Mouse (Mus musculus) liver, embryonic 12.5 days (tissue): ENCODE measurements at regions not wholly inside any gene's neighbourhood (a gene's known extent, or its start where the extent isn't known, plus 50 kb on each side); places are given as distances from the start of the nearest gene placed in this dataset.

Experiments used
- ATAC-seq: fragments of 200-750 bp; cut with Nextera tagmentation; 2 replicates; pipeline ENCODE4 v1.8.0; 2017; ENCODE audit warnings: moderate number of reproducible peaks, mild to moderate bottlenecking, moderate library complexity
- H3K27ac ChIP-seq: fragments of 300-500 bp; sonication (generic); 2 replicates; pipeline ENCODE4 v1.5.1; 2016; ENCODE audit warnings: mild to moderate bottlenecking
- H3K27me3 ChIP-seq: fragments of 300-500 bp; sonication (generic); replicated peaks from 2 replicates; pipeline ENCODE4 v1.6.1; 2016; ENCODE audit warnings: mild to moderate bottlenecking, moderate library complexity
- H3K36me3 ChIP-seq: fragments of 300-500 bp; sonication (generic); 2 replicates; pipeline ENCODE4 v1.6.1; 2016; ENCODE audit warnings: mild to moderate bottlenecking, moderate library complexity
- H3K4me1 ChIP-seq: fragments of 300-500 bp; sonication (generic); 2 replicates; pipeline ENCODE4 v1.6.1; 2016
- H3K4me2 ChIP-seq: fragments of 300-500 bp; sonication (generic); 2 replicates; pipeline ENCODE4 v1.6.1; 2016; ENCODE audit warnings: mild to moderate bottlenecking, moderate library complexity
- H3K4me3 ChIP-seq: fragments of 300-500 bp; sonication (generic); 2 replicates; pipeline ENCODE4 v1.5.1; 2016; ENCODE audit warnings: mild to moderate bottlenecking, moderate library complexity
- H3K9ac ChIP-seq: fragments of 300-500 bp; sonication (generic); 2 replicates; pipeline ENCODE4 v1.6.1; 2016; ENCODE audit warnings: mild to moderate bottlenecking, moderate library complexity
- H3K9me3 ChIP-seq: fragments of 300-500 bp; sonication (generic); replicated peaks from 2 replicates; pipeline ENCODE4 v1.6.1; 2016; ENCODE audit warnings: mild to moderate bottlenecking, moderate library complexity
- WGBS: fragments of 180-500 bp; shearing (Covaris S2); methylation state at CpG from one replicate; pipeline ENCODE4 v1.1.7; 2016; ENCODE audit not compliant: insufficient replicate concordance; 5-methylcytosine and 5-hydroxymethylcytosine counted together

- Histone ChIP-seq H3K27ac (no peak overlapping the region), H3K9me3 (no peaks in the 10 kb centered on the region), H3K4me1 (no peaks in the 10 kb centered on the region), H3K27me3 (no peaks in the 10 kb centered on the region), H3K36me3 (no peaks in the 10 kb centered on the region), H3K9ac (no peak overlapping the region), H3K4me2 (no peak overlapping the region), H3K4me3 (no peak overlapping the region)
- no peak for ATAC-seq
- WGBS, result 58% methylated on average over 6 of the region's 6 CpGs
Measured at GRCm38 (mm10) chr1:35772567-35772966, 295.6 kb upstream of the Hs6st1 start.

GRCm38 (mm10) chr1:35774566-35774965, 293.6 kb upstream of the Hs6st1 start:
- no peaks in the 10 kb centered on the region for H3K4me1 ChIP-seq
- H3K27ac ChIP-seq, result no peak overlapping the region
- no peaks in the 10 kb centered on the region for H3K27me3 ChIP-seq
- H3K9ac ChIP-seq, result no peak overlapping the region
- ATAC-seq, result no peak
- no peak overlapping the region for H3K4me2 ChIP-seq
- 73% methylated on average over 2 of the region's 2 CpGs for WGBS
- no peak overlapping the region for H3K4me3 ChIP-seq
- H3K9me3 ChIP-seq, result no peaks in the 10 kb centered on the region
- H3K36me3 ChIP-seq, result no peaks in the 10 kb centered on the region

DNA sequence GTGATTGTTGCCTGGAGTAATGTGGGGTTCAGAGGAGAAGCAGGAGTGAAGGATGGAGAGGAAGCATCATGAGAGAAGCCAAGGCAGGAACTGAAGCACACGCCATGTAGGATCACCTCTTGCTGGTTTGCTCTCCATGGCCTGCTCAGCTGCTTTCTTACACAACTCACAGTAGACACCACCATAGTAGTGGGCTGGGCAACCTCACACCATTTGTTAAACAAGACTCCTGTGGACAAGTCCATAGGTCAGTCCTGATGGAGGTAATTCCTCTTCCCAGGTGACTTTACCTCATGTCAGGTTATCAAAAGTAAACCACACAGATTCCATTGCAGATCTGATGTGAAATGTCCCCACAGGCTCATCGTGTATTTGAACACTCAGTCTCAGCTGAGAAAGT, 285.5 kb upstream of the Hs6st1 start:
- H3K9me3 ChIP-seq, result no peaks in the 10 kb centered on the region
- no peak overlapping the region for H3K27ac ChIP-seq
- no peaks in the 10 kb centered on the region for H3K4me1 ChIP-seq
- no peak overlapping the region for H3K4me2 ChIP-seq
- no peaks in the 10 kb centered on the region for H3K27me3 ChIP-seq
- H3K4me3 ChIP-seq, result no peak overlapping the region
- 58% methylated on average over 2 of the region's 2 CpGs for WGBS
- no peaks in the 10 kb centered on the region for H3K36me3 ChIP-seq
- H3K9ac ChIP-seq, result no peak overlapping the region
- no peak for ATAC-seq

DNA sequence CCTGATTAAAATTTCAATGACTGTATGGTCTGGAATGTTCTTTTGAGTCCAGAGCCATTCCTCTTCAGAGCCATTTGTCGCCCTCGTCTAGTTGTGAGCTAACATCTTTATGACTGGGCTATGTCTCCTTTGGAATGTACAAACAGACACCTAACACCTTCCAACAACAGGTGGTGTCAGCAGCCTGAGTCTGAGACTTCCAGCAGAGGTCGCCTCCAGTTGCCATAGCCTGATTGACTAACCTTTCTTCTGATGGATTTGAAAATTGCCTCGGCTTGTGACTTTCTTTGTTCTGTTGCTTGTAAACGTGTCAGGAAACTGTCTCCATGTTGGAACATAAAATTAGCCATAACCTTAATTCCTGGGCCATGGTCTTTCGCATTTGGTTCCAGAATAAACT, 284.8 kb upstream of the Hs6st1 start:
- Histone ChIP-seq H3K36me3 (no peaks in the 10 kb centered on the region), H3K27ac (no peak overlapping the region), H3K9me3 (no peaks in the 10 kb centered on the region), H3K4me2 (no peak overlapping the region), H3K4me1 (no peaks in the 10 kb centered on the region), H3K4me3 (no peak overlapping the region), H3K27me3 (no peaks in the 10 kb centered on the region), H3K9ac (no peak overlapping the region)
- ATAC-seq, result no peak
- WGBS, result 63% methylated on average over 6 of the region's 6 CpGs

DNA sequence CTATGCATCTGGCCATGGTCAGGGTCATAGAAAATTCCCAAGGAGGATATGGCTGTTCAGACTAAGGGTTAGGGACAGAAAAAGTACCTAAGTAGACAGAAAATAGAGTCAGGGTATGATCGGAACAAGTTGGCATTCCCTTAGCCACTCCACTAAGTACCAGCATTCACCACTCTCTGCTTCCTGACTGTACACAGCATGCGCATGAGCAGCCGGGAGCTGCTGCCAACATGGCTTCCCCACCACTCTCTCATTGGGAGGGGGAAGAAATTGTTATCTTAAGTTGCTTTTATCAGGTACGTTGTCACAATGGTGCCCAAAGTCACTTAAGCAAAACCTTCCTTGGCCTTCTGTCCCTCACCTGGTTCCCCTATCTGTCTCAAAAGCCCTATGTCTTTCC, 282.0 kb upstream of the Hs6st1 start:
- ATAC-seq, result no peak
- Histone ChIP-seq H3K27me3 (no peaks in the 10 kb centered on the region), H3K9ac (no peak overlapping the region), H3K4me1 (no peaks in the 10 kb centered on the region), H3K27ac (no peak overlapping the region), H3K36me3 (no peaks in the 10 kb centered on the region), H3K9me3 (no peaks in the 10 kb centered on the region), H3K4me2 (no peak overlapping the region), H3K4me3 (no peak overlapping the region)
- 90% methylated on average over 4 of the region's 4 CpGs for WGBS

GRCm38 (mm10) chr1:35786668-35787213, 281.5 kb upstream of the Hs6st1 start:
- Histone ChIP-seq H3K4me2 (no peak overlapping the region), H3K9ac (no peak overlapping the region), H3K4me1 (no peaks in the 10 kb centered on the region), H3K27ac (no peak overlapping the region), H3K4me3 (no peak overlapping the region), H3K27me3 (no peaks in the 10 kb centered on the region), H3K36me3 (no peaks in the 10 kb centered on the region), H3K9me3 (no peaks in the 10 kb centered on the region)
- no peak for ATAC-seq
- 76% methylated on average over 8 of the region's 8 CpGs for WGBS

- H3K36me3 ChIP-seq, result no peaks in the 10 kb centered on the region
- 53% methylated on average over 2 of the region's 2 CpGs for WGBS
Measured at GRCm38 (mm10) chr1:35797064-35797463, 271.1 kb upstream of the Hs6st1 start.

GRCm38 (mm10) chr1:35797526-35797925, 270.7 kb upstream of the Hs6st1 start:
- H3K4me1 ChIP-seq, result no peaks in the 10 kb centered on the region
- WGBS, result 52% methylated on average over 2 of the region's 2 CpGs

More at GRCm38 (mm10) chr1:35797064-35797463, 271.1 kb upstream of the Hs6st1 start:
- no peak overlapping the region for H3K9ac ChIP-seq
- no peak for ATAC-seq
- no peaks in the 10 kb centered on the region for H3K9me3 ChIP-seq
- no peaks in the 10 kb centered on the region for H3K27me3 ChIP-seq
- H3K27ac ChIP-seq, result no peak overlapping the region
- no peak overlapping the region for H3K4me2 ChIP-seq
- H3K4me1 ChIP-seq, result no peaks in the 10 kb centered on the region
- no peak overlapping the region for H3K4me3 ChIP-seq

GRCm38 (mm10) chr1:35805546-35805945, 262.7 kb upstream of the Hs6st1 start:
- ATAC-seq, result no peak
- Histone ChIP-seq H3K4me3 (no peak overlapping the region), H3K4me1 (no peaks in the 10 kb centered on the region), H3K4me2 (no peak overlapping the region), H3K27ac (no peak overlapping the region), H3K36me3 (no peaks in the 10 kb centered on the region), H3K9ac (no peak overlapping the region), H3K9me3 (no peaks in the 10 kb centered on the region), H3K27me3 (no peaks in the 10 kb centered on the region)
- 65% methylated on average over 3 of the region's 3 CpGs for WGBS

More at GRCm38 (mm10) chr1:35797526-35797925, 270.7 kb upstream of the Hs6st1 start:
- no peak overlapping the region for H3K4me3 ChIP-seq
- H3K27ac ChIP-seq, result no peak overlapping the region
- H3K9ac ChIP-seq, result no peak overlapping the region
- no peaks in the 10 kb centered on the region for H3K9me3 ChIP-seq
- H3K27me3 ChIP-seq, result no peaks in the 10 kb centered on the region
- no peak for ATAC-seq
- no peak overlapping the region for H3K4me2 ChIP-seq
- H3K36me3 ChIP-seq, result no peaks in the 10 kb centered on the region

DNA sequence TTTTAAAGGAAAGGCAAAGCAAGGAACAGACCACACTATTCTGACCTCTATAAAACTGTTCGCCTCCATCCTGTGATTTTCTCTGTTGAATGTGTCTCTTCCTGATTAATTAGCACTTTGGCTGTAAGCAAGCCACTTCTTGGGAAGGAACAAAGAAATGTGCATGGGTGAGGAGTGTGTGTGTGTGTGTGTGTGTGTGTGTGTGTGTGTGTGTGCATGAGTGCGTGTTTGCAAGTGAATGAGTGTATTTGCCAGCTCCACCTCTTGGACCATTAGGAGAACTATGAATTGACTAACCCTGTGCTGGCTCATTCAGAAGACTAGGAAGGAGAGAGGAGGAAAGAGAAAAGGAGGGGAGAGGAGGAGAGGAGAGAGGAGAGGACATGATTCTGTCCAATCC, 261.9 kb upstream of the Hs6st1 start:
- Histone ChIP-seq H3K4me3 (no peak overlapping the region), H3K9ac (no peak overlapping the region), H3K9me3 (no peaks in the 10 kb centered on the region), H3K27me3 (no peaks in the 10 kb centered on the region), H3K27ac (no peak overlapping the region), H3K4me2 (no peak overlapping the region), H3K4me1 (no peaks in the 10 kb centered on the region), H3K36me3 (no peaks in the 10 kb centered on the region)
- no peak for ATAC-seq
- 48% methylated on average over 2 of the region's 2 CpGs for WGBS

- Histone ChIP-seq H3K27ac (no peak overlapping the region), H3K4me2 (no peak overlapping the region), H3K36me3 (no peaks in the 10 kb centered on the region), H3K9ac (no peak overlapping the region), H3K4me3 (no peak overlapping the region), H3K27me3 (no peaks in the 10 kb centered on the region), H3K4me1 (no peaks in the 10 kb centered on the region), H3K9me3 (no peaks in the 10 kb centered on the region)
- ATAC-seq, result no peak
- 21% methylated on average over 1 of the region's 1 CpGs for WGBS
Measured at GRCm38 (mm10) chr1:35806731-35807130, 261.5 kb upstream of the Hs6st1 start.

DNA sequence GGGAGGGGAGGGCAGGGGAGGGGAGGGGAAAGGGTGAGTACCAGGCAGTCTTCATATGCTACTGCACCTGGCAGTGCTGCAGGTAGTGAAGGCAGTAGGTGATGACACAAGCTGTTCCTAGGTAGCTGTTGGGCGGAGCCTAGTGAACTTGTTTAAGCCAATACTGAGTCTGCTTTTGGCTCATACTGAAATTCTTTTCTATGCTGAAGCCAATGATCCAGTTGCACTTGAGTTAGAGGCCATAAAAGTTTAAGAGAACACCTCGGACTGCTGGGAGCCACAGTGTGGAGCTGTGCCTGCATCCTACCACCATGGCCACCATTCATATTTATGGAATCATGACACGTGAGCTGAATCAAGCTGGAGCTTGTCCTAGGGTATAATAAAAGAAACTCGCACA, 259.3 kb upstream of the Hs6st1 start:
- Histone ChIP-seq H3K36me3 (no peaks in the 10 kb centered on the region), H3K9ac (no peak overlapping the region), H3K27ac (no peak overlapping the region), H3K27me3 (no peaks in the 10 kb centered on the region), H3K4me3 (no peak overlapping the region), H3K4me1 (no peaks in the 10 kb centered on the region), H3K4me2 (no peak overlapping the region), H3K9me3 (no peaks in the 10 kb centered on the region)
- WGBS, result 75% methylated on average over 4 of the region's 4 CpGs
- no peak for ATAC-seq

GRCm38 (mm10) chr1:35809341-35809740, 258.9 kb upstream of the Hs6st1 start:
- Histone ChIP-seq H3K27me3 (no peaks in the 10 kb centered on the region), H3K4me3 (no peak overlapping the region), H3K4me1 (no peaks in the 10 kb centered on the region), H3K9ac (no peak overlapping the region), H3K4me2 (no peak overlapping the region), H3K27ac (no peak overlapping the region), H3K9me3 (no peaks in the 10 kb centered on the region), H3K36me3 (no peaks in the 10 kb centered on the region)
- WGBS, result 11% methylated on average over 1 of the region's 1 CpGs
- ATAC-seq, result no peak
